Mouse (Mus musculus) intestine, embryonic 14.5 days (tissue): ENCODE data around the gene Lrba. TPM values are rescaled to one million over a fixed set of nuclear protein-coding genes. Genes with fewer than 3 reads are reported as not detected.

ENCODE experiments used
- ATAC-seq: fragments of 200-750 bp; cut with Nextera tagmentation; replicated peaks from 2 replicates; pipeline ENCODE4 v1.8.0; 2017; ENCODE audit warnings: low read depth, moderate number of reproducible peaks, moderate TSS enrichment, moderate library complexity; ENCODE audit not compliant: low FRiP score, low TSS enrichment
- DNase-seq: peaks from one replicate; pipeline ENCODE4 v3.0.0-alpha.2; 2018; ENCODE audit warnings: low spot score
- H3K27ac ChIP-seq: fragments of 300-500 bp; sonication (generic); 2 replicates; pipeline ENCODE4 v1.5.1; 2014; ENCODE audit warnings: low read depth, mild to moderate bottlenecking, control low read depth
- H3K27me3 ChIP-seq: fragments of 300-500 bp; sonication (generic); replicated peaks from 2 replicates; pipeline ENCODE4 v1.6.1; 2014; ENCODE audit warnings: low read length, control low read depth; ENCODE audit not compliant: control insufficient read depth, insufficient read depth
- H3K36me3 ChIP-seq: fragments of 300-500 bp; sonication (generic); 2 replicates; pipeline ENCODE4 v1.6.1; 2014; ENCODE audit warnings: low read length, control low read depth; ENCODE audit not compliant: control insufficient read depth, insufficient read depth
- H3K4me1 ChIP-seq: fragments of 300-500 bp; sonication (generic); replicated peaks from 2 replicates; pipeline ENCODE4 v1.6.1; 2014; ENCODE audit warnings: low read length, control low read depth, mixed read lengths; ENCODE audit not compliant: control insufficient read depth, insufficient read depth
- H3K4me2 ChIP-seq: fragments of 300-500 bp; sonication (generic); 2 replicates; pipeline ENCODE4 v1.6.1; 2014; ENCODE audit warnings: low read length
- H3K4me3 ChIP-seq: fragments of 300-500 bp; sonication (generic); 2 replicates; pipeline ENCODE4 v1.5.1; 2014; ENCODE audit warnings: low read depth, low read length, control low read depth, mixed read lengths
- H3K9ac ChIP-seq: fragments of 300-500 bp; sonication (generic); 2 replicates; pipeline ENCODE4 v1.6.1; 2014; ENCODE audit warnings: mild to moderate bottlenecking, low read length
- H3K9me3 ChIP-seq: fragments of 300-500 bp; sonication (generic); 2 replicates; pipeline ENCODE4 v1.6.1; 2016; ENCODE audit warnings: low read length, control low read depth; ENCODE audit not compliant: control insufficient read depth
- WGBS: fragments of 180-500 bp; shearing (Covaris S2); extraction: QIAGEN DNeasy Blood & Tissue Kit; methylation state at CpG from one replicate; pipeline ENCODE4 v1.1.7; 2014; 5-methylcytosine and 5-hydroxymethylcytosine counted together
- polyA plus RNA-seq: library from polyadenylated mRNA; unstranded; fragments of >200 nt; fragmentation: Nextera tagmentation; extraction: Ambion mirVana; gene quantifications from 2 replicates; pipeline ENCODE4 v1.2.1, GENCODE M21; 2014

Lrba gene
- 13.8 and 14.1 TPM in 2 replicates for polyA plus RNA-seq

GRCm38 (mm10) chr3:86224564-86225421 lies at the start of gene Lrba:
TSS of gene Lrba (plus strand) at chr3:86224680.
- Histone ChIP-seq H3K4me3 (peak within 1 kb of the TSS; percentile 92), H3K27ac (peak within 1 kb of the TSS; percentile 85), H3K4me2 (peak within 1 kb of the TSS; percentile 75), H3K9ac (peak within 1 kb of the TSS; percentile 76), H3K4me1 (no peaks in the 10 kb centered on the region), H3K27me3 (no peaks in the 10 kb centered on the region), H3K9me3 (no peaks in the 10 kb centered on the region), H3K36me3 (no peaks in the 10 kb centered on the region)
- ATAC-seq (peak; percentile 92), DNase-seq (no peak)
- WGBS, result under 1% methylated on average over 50 of the region's 55 CpGs

DNA sequence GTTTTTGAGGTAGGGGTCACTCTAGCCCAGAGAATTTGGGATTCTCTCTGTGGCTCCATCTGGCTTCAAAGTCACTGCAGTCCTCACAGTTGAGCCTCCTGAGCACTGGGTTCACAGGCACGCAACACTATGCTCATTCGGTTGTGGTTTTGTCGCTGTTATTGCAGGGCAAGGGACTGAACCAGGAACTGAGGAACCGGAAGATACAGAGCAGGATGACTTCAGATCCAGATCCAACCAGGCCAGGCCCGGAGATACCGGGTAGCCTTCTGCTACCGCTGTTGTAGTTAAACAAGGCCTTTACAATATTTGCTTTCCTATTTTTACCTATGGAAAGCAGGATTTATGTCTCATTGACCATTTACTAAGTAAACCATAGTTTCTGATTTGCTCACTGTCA lies 44.8 kb upstream of the Lrba start:
- DNase-seq, result no peak
- Histone ChIP-seq H3K27me3 (no peaks in the 10 kb centered on the region), H3K4me1 (no peaks in the 10 kb centered on the region; the same call in 1 of the 2 replicates), H3K4me2 (no peak overlapping the region), H3K4me3 (no peak overlapping the region), H3K36me3 (no peaks in the 10 kb centered on the region), H3K9me3 (no peaks in the 10 kb centered on the region), H3K9ac (no peak overlapping the region), H3K27ac (no peak overlapping the region)
- no peak for ATAC-seq
- 76% methylated on average over 7 of the region's 7 CpGs for WGBS

DNA sequence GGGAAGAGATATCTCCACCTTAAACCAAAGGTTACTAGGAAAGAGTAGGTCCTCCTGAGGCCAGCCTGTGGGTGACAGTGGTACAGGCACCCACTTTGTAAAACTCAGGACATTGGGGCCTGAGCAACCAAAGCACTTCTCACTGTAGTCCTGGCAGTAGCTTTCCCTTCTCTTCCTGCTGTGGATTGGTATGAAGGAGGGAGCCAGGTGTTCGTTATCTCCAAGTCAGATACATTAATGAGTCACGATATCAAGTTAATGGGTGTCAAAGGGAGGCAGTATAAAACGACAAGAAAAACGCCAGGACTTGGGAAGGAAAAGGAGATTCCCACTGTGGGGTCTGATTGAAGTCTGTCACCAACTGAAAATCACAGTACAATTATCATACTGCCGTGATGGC lies 43.4 kb upstream of the Lrba start:
- Histone ChIP-seq H3K27me3 (no peaks in the 10 kb centered on the region), H3K36me3 (no peaks in the 10 kb centered on the region), H3K27ac (no peak overlapping the region), H3K9ac (no peak overlapping the region), H3K9me3 (no peaks in the 10 kb centered on the region), H3K4me1 (no peaks in the 10 kb centered on the region; the same call in 1 of the 2 replicates), H3K4me3 (no peak overlapping the region), H3K4me2 (no peak overlapping the region)
- no peak for ATAC-seq
- 70% methylated on average over 5 of the region's 5 CpGs for WGBS
- no peak for DNase-seq

- no peaks in the 10 kb centered on the region for H3K27me3 ChIP-seq
- no peak overlapping the region for H3K27ac ChIP-seq
- no peaks in the 10 kb centered on the region for H3K9me3 ChIP-seq
- H3K9ac ChIP-seq, result no peak overlapping the region
- no peak overlapping the region for H3K4me3 ChIP-seq
- no peaks in the 10 kb centered on the region for H3K36me3 ChIP-seq
- DNase-seq (no peak), ATAC-seq (no peak)
- H3K4me1 ChIP-seq, result 0 out of 2 replicates have a peak, but pooled peaks cover 4% of the 10 kb centered on the region
- WGBS, result 90% methylated on average over 7 of the region's 7 CpGs
- no peak overlapping the region for H3K4me2 ChIP-seq
Measured at GRCm38 (mm10) chr3:86184546-86184945, 39.9 kb upstream of the Lrba start.

DNA sequence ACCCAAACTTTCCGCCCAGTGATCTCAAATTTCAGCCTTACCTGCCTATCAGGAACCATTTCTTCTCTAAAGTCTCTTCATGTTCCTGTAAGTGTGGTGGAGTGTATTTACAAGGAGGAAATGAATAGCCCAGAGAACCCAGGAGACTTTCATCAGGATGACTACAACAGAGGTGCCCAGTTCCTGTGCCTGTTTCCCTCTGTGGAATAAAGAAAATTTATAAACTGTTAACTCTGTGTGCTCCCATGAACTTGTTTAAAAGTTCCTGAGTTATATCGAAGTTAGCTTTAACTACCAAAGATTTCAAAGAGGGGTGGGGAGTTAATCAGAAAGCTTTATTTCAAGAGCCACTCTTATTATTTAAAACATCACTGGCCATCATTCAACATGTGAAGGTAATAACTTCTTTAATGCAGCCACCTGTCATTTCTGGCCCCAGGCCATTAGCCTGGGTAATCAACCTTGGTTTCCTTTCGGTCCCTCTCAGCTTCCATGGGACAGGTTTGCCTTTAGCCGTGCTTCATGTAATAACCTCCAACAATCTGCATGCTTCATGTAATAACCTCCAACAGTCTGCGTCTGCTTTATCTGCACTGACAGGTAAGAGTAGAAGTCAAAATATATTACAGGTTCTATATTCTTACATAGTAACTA lies 36.6 kb upstream of the Lrba start:
- Histone ChIP-seq H3K4me2 (no peak overlapping the region), H3K27ac (no peak overlapping the region), H3K27me3 (no peaks in the 10 kb centered on the region), H3K4me3 (no peak overlapping the region), H3K4me1 (0 out of 2 replicates have a peak, but pooled peaks cover 4% of the 10 kb centered on the region), H3K9me3 (no peaks in the 10 kb centered on the region), H3K36me3 (no peaks in the 10 kb centered on the region), H3K9ac (no peak overlapping the region)
- DNase-seq (no peak), ATAC-seq (no peak)
- WGBS, result 70% methylated on average over 5 of the region's 5 CpGs

DNA sequence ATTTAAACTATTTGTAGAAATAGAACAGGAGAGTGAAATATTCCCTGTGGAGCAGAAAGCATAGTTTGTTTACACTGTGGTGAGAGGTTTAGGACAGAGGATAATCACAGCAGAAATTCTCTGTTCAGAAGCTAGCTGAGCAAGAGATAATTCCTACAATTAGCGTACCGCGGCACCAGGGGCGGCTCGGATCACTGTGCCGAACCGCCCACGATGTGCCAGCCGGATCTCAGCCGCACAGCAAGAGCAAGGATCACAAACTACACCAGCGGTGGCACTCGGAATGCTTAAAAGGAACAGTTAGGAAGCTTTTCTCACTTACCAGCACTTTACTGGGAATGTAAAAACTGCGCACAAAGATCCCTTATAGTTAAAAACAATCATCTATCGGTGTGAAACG lies 28.5 kb upstream of the Lrba start:
- no peak for ATAC-seq
- 47% methylated on average over 15 of the region's 15 CpGs for WGBS
- no peaks in the 10 kb centered on the region for H3K36me3 ChIP-seq
- peak overlapping the region; percentile 3; the same call in 1 of the 2 replicates for H3K9ac ChIP-seq
- H3K9me3 ChIP-seq, result no peaks in the 10 kb centered on the region
- DNase-seq, result no peak
- no peaks in the 10 kb centered on the region for H3K27me3 ChIP-seq
- no peak overlapping the region for H3K4me3 ChIP-seq
- peaks cover 3% of the 10 kb centered on the region; the same call in 1 of the 2 replicates for H3K4me1 ChIP-seq
- no peak overlapping the region for H3K27ac ChIP-seq
- H3K4me2 ChIP-seq, result no peak overlapping the region

DNA sequence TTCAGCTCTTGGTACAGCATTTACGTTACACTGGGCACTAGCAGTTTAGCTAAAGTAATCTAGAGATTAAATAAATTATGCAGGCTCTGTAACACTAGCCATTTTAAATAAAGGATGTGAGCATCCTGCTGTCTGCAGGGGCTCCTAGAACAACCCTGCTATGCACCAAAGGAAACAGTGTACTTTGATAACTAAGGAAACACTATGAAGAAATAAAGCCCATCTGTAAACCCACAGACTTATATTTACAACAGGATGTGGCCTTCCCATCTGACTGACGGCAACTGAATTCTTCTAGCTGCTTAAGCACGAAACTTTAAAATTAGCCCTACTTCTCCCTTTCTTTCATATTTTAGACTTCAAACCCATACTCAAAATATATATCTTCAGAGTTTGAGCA lies 28.0 kb upstream of the Lrba start:
- no peaks in the 10 kb centered on the region for H3K27me3 ChIP-seq
- peak overlapping the region; percentile 3; the same call in 1 of the 2 replicates for H3K9ac ChIP-seq
- H3K4me1 ChIP-seq, result peaks cover 3% of the 10 kb centered on the region; the same call in 1 of the 2 replicates
- H3K27ac ChIP-seq, result no peak overlapping the region
- H3K4me3 ChIP-seq, result no peak overlapping the region
- H3K9me3 ChIP-seq, result no peaks in the 10 kb centered on the region
- no peaks in the 10 kb centered on the region for H3K36me3 ChIP-seq
- H3K4me2 ChIP-seq, result no peak overlapping the region
- 56% methylated on average over 3 of the region's 3 CpGs for WGBS
- DNase-seq (no peak), ATAC-seq (no peak)

DNA sequence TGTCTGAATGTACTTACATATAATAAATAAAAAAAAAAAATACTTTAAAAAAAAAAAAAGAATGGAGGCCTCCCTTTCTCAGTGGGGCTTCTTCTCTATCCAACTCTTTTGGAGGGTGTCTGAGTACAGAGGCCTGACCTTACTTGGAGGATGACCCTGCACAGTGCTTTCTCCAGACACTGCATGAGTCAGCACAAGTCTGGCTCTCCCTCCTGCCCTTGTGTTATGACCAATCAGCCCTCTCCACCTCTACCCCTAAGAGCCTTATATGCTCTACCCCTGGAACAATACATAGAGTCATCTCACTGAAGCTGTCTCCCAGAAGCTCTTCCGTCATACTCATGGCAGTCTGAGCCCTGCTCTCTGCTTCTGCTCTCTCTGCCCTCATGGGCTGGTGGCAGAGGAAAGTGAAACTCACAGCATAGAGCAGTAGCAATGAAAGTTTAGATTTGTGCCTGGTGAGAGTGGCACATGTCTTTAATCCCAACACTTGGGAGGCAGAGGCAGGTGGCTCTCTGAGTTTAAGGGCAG lies 22.8 kb upstream of the Lrba start:
- DNase-seq, result no peak
- H3K9ac ChIP-seq, result no peak overlapping the region
- no peaks in the 10 kb centered on the region for H3K36me3 ChIP-seq
- H3K4me2 ChIP-seq, result no peak overlapping the region
- no peaks in the 10 kb centered on the region for H3K4me1 ChIP-seq
- H3K27me3 ChIP-seq, result no peaks in the 10 kb centered on the region
- no peak for ATAC-seq
- no peaks in the 10 kb centered on the region for H3K9me3 ChIP-seq
- H3K4me3 ChIP-seq, result no peak overlapping the region
- 89% methylated on average over 1 of the region's 1 CpGs for WGBS
- no peak overlapping the region for H3K27ac ChIP-seq
